Mouse (Mus musculus): Measurements from ENCODE around the gene Cd9.
A peak's percentile ranks its signal among the peaks of the same experiment; 100 is the strongest.

- TF ChIP-seq EP300 (optimal IDR thresholded peaks at IDR 0.05), result no peak
- TF ChIP-seq CTCF (IDR thresholded peaks at IDR 0.05; ENCODE audit: low read depth), result 0 out of 2 replicates have a peak, but pooled peaks have one; percentile 12
Measured at GRCm38 (mm10) chr6:125521558-125522193, 27.1 kb upstream of the Cd9 start.

All from stomach, postnatal 0 days (tissue).